16 mouse cellular contexts compared by ENCODE assay signal in genomic region chr10:105727353-105727752, GRCm38 (mm10).
"Had no signal": no experiment of that assay in that cellular context is flagged by ENCODE, and none has a peak within 500 bp of the region (broad histone marks: within the 10 kb centered on the region; RNA-seq: fewer than 3 reads in every experiment).

No protein-coding gene starts in this region.

- H3K9me3 ChIP-seq: liver, embryonic 13.5 days; midbrain, embryonic 12.5 days; midbrain, embryonic 15.5 days; stomach, embryonic 15.5 days had no signal

- ATAC-seq: midbrain, embryonic 15.5 days had no signal

- H3K9ac ChIP-seq: liver, embryonic 13.5 days; midbrain, embryonic 12.5 days; midbrain, embryonic 15.5 days; stomach, embryonic 15.5 days had no signal

- H3K4me1 ChIP-seq: liver, embryonic 13.5 days; midbrain, embryonic 12.5 days; midbrain, embryonic 15.5 days; stomach, embryonic 15.5 days had no signal

- DNase-seq: kidney, adult 2 months; kidney, postnatal 36 days; layer of hippocampus, postnatal 36 days; liver, embryonic 13.5 days; lung, adult 2 months; lung, postnatal 14 days; retina, postnatal 1 day; right cerebral cortex, postnatal 25 days; spleen, adult 18-20 months; thymus, postnatal 25 days had no signal

- H3K27me3 ChIP-seq: liver, embryonic 13.5 days; midbrain, embryonic 12.5 days; midbrain, embryonic 15.5 days; stomach, embryonic 15.5 days had no signal

- H3K36me3 ChIP-seq: liver, embryonic 13.5 days; midbrain, embryonic 12.5 days; midbrain, embryonic 15.5 days; stomach, embryonic 15.5 days had no signal

- H3K4me2 ChIP-seq: liver, embryonic 13.5 days; midbrain, embryonic 12.5 days; midbrain, embryonic 15.5 days; stomach, embryonic 15.5 days had no signal

- H3K27ac ChIP-seq: kidney, postnatal 0 days; left cerebral cortex, adult 2 months; liver, embryonic 13.5 days; macrophage; midbrain, embryonic 12.5 days; midbrain, embryonic 15.5 days; stomach, embryonic 15.5 days had no signal

- H3K4me3 ChIP-seq: left cerebral cortex, adult 2 months; liver, embryonic 13.5 days; midbrain, embryonic 12.5 days; midbrain, embryonic 15.5 days; stomach, embryonic 15.5 days had no signal
